Mouse (Mus musculus): ENCODE results near the gene Clstn2.

- TF ChIP-seq CTCF (IDR thresholded peaks at IDR 0.05; ENCODE audit: insufficient read depth, low read depth, low read length) (no peak), POLR2A (IDR thresholded peaks at IDR 0.05; ENCODE audit: insufficient read depth, low read depth, low read length) (no peak)
These were observed 403.8 kb downstream of the Clstn2 start for GRCm38 (mm10) chr9:97629180-97629579.

Data from olfactory bulb, adult 2 months (tissue).